ENCODE assay signal across 23 mouse cellular contexts in genomic region chr11:46395698-46396097, GRCm38 (mm10). TPM values are rescaled to one million over a fixed set of nuclear protein-coding genes. Genes with fewer than 3 reads are reported as not detected.
"Had no signal": no experiment of that assay in that cellular context is flagged by ENCODE, and none has a peak within 500 bp of the region (broad histone marks: within the 10 kb centered on the region; RNA-seq: fewer than 3 reads in every experiment).

No protein-coding gene starts in this region.

- DNase-seq: kidney, adult 11 months; kidney, adult 9 months; kidney, postnatal 36 days; layer of hippocampus, adult 9-11 months; layer of hippocampus, postnatal 36 days; left cerebral cortex, postnatal 4 days; lung, postnatal 14 days; retina, postnatal 1 day; right cerebral cortex, postnatal 25 days had no signal

- H3K36me3 ChIP-seq: limb, embryonic 13.5 days; liver, embryonic 15.5 days; midbrain, embryonic 15.5 days; neural tube, embryonic 13.5 days had no signal

- H3K4me2 ChIP-seq: limb, embryonic 13.5 days; lung, embryonic 14.5 days; midbrain, embryonic 11.5 days; midbrain, embryonic 15.5 days; neural tube, embryonic 13.5 days had no signal

- H3K9me3 ChIP-seq: limb, embryonic 13.5 days; liver, embryonic 15.5 days; megakaryocyte, embryonic 14.5 days; midbrain, embryonic 15.5 days; neural tube, embryonic 13.5 days had no signal

- ATAC-seq: inflammation-experienced regulatory T-cells, adult 6 months; midbrain, embryonic 15.5 days had no signal

- H3K4me1 ChIP-seq: limb, embryonic 13.5 days; midbrain, embryonic 15.5 days; neural tube, embryonic 13.5 days had no signal

- H3K9ac ChIP-seq: limb, embryonic 13.5 days; liver, embryonic 15.5 days; lung, embryonic 14.5 days; midbrain, embryonic 15.5 days; neural tube, embryonic 13.5 days had no signal

- H3K4me3 ChIP-seq: limb, embryonic 13.5 days; liver, embryonic 15.5 days; midbrain, embryonic 15.5 days; neural tube, embryonic 13.5 days had no signal

- H3K27ac ChIP-seq: kidney, postnatal 0 days; limb, embryonic 13.5 days; liver, embryonic 15.5 days; macrophage; midbrain, embryonic 15.5 days; neural tube, embryonic 13.5 days had no signal

- H3K27me3 ChIP-seq: limb, embryonic 13.5 days; liver, embryonic 15.5 days; midbrain, embryonic 15.5 days; neural tube, embryonic 13.5 days had no signal

RNA-seq across cellular contexts. Expression of gene Fam71b, which starts 0.7 kb away (rescaled TPM):
- total RNA-seq: layer of hippocampus, adult 18-20 months; layer of hippocampus, postnatal 36 days; left cerebral cortex, postnatal 4 days; liver, adult 2 months; monocyte, adult 5-6 weeks had no signal
- polyA plus RNA-seq: kidney, postnatal 0 days; limb, embryonic 13.5 days; liver, adult 2 months; liver, embryonic 15.5 days; lung, embryonic 14.5 days; macrophage; midbrain, embryonic 11.5 days; midbrain, embryonic 15.5 days; neural tube, embryonic 13.5 days; stomach, embryonic 14.5 days had no signal

RNA-seq across cellular contexts. Expression of gene Itk, which starts 6.4 kb away (rescaled TPM):
- polyA plus RNA-seq: midbrain, embryonic 11.5 days; midbrain, embryonic 15.5 days; neural tube, embryonic 13.5 days had no signal

RNA-seq across cellular contexts. Expression of gene Havcr2, which starts 59.0 kb away (rescaled TPM):
- polyA plus RNA-seq: stomach, embryonic 14.5 days had no signal
